In the genomic region with DNA sequence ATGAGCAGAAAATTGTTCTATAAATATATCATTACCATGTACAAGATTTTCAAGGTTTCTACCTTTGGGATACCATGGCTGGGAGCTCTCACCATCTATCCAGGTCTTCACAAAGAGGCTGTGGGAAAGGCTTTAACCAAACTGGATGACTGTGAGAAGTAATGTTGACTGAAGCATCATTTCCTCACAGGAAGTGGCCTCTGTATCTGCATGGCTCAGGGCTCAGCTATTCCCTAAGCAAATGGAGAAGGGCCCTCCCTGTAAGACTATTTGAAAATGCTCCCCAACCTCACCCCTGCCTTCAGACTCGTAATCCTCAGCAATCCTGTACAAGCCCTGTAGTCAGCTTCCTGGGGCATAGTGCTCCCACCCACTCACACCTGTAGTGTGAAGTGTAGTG, we compare ENCODE assay signal across 28 mouse cellular contexts. TPM values are rescaled to one million over a fixed set of nuclear protein-coding genes. Genes with fewer than 3 reads are reported as not detected.
A peak's percentile ranks its signal among the peaks of the same experiment; 100 is the strongest.
DNase-seq lines count a peak whose midpoint lies in the region; ATAC-seq lines count a peak whose summit lies in the region.
"Had no signal": no experiment of that assay in that cellular context is flagged by ENCODE, and none has a peak within 500 bp of the region (broad histone marks: within the 10 kb centered on the region; RNA-seq: fewer than 3 reads in every experiment).

No protein-coding gene starts in this region.

- H3K9ac ChIP-seq in intestine, embryonic 14.5 days (ENCODE audit: low read length) = no peak overlapping the region
- no peak overlapping the region for H3K9ac ChIP-seq in intestine, embryonic 16.5 days (ENCODE audit: low read depth, low read length)
- H3K9ac ChIP-seq in neural tube, embryonic 15.5 days (replicated peaks) = no peak overlapping the region
- H3K9ac ChIP-seq: embryonic facial prominence, embryonic 13.5 days; embryonic facial prominence, embryonic 15.5 days; forebrain, embryonic 12.5 days had no signal

- no peak overlapping the region for H3K4me3 ChIP-seq in intestine, embryonic 14.5 days (ENCODE audit: low read depth, low read length)
- no peak overlapping the region for H3K4me3 ChIP-seq in intestine, embryonic 16.5 days (ENCODE audit: low read length)
- H3K4me3 ChIP-seq in neural tube, embryonic 15.5 days (replicated peaks) = no peak overlapping the region
- H3K4me3 ChIP-seq: embryonic facial prominence, embryonic 13.5 days; embryonic facial prominence, embryonic 15.5 days; erythroblast, embryonic 14.5 days; forebrain, embryonic 10.5 days; forebrain, embryonic 12.5 days had no signal

- no peaks in the 10 kb centered on the region for H3K9me3 ChIP-seq in intestine, embryonic 14.5 days (ENCODE audit: control insufficient read depth, low read length)
- no peaks in the 10 kb centered on the region for H3K9me3 ChIP-seq in intestine, embryonic 16.5 days (ENCODE audit: control insufficient read depth, low read length)
- no peaks in the 10 kb centered on the region for H3K9me3 ChIP-seq in neural tube, embryonic 15.5 days (replicated peaks)
- H3K9me3 ChIP-seq: embryonic facial prominence, embryonic 13.5 days; embryonic facial prominence, embryonic 15.5 days; forebrain, embryonic 10.5 days; forebrain, embryonic 12.5 days; G1E had no signal

- H3K36me3 ChIP-seq in intestine, embryonic 14.5 days (ENCODE audit: control insufficient read depth, insufficient read depth, low read length) = no peaks in the 10 kb centered on the region
- no peaks in the 10 kb centered on the region for H3K36me3 ChIP-seq in intestine, embryonic 16.5 days (ENCODE audit: control insufficient read depth, insufficient read depth, low read length)
- no peaks in the 10 kb centered on the region; the same call in 1 of the 2 replicates for H3K36me3 ChIP-seq in neural tube, embryonic 15.5 days
- H3K36me3 ChIP-seq: embryonic facial prominence, embryonic 13.5 days; embryonic facial prominence, embryonic 15.5 days; forebrain, embryonic 12.5 days; G1E had no signal

- no peaks in the 10 kb centered on the region for H3K27me3 ChIP-seq in intestine, embryonic 14.5 days (replicated peaks; ENCODE audit: control insufficient read depth, insufficient read depth, low read length)
- H3K27me3 ChIP-seq in intestine, embryonic 16.5 days (replicated peaks; ENCODE audit: control insufficient read depth, insufficient read depth, low read length) = no peaks in the 10 kb centered on the region
- no peaks in the 10 kb centered on the region for H3K27me3 ChIP-seq in neural tube, embryonic 15.5 days (replicated peaks)
- H3K27me3 ChIP-seq: embryonic facial prominence, embryonic 13.5 days; embryonic facial prominence, embryonic 15.5 days; forebrain, embryonic 12.5 days had no signal

- no peak overlapping the region for H3K27ac ChIP-seq in intestine, embryonic 14.5 days (ENCODE audit: low read depth)
- H3K27ac ChIP-seq in intestine, embryonic 16.5 days (ENCODE audit: low read length) = no peak overlapping the region
- no peak overlapping the region for H3K27ac ChIP-seq in neural tube, embryonic 15.5 days (replicated peaks)
- H3K27ac ChIP-seq: embryonic facial prominence, embryonic 13.5 days; embryonic facial prominence, embryonic 15.5 days; forebrain, embryonic 10.5 days; forebrain, embryonic 12.5 days had no signal

- H3K4me1 ChIP-seq in intestine, embryonic 14.5 days (replicated peaks; ENCODE audit: control insufficient read depth, insufficient read depth, low read length) = no peaks in the 10 kb centered on the region
- H3K4me1 ChIP-seq in intestine, embryonic 16.5 days (ENCODE audit: control insufficient read depth, insufficient read depth, low read length) = no peaks in the 10 kb centered on the region
- no peaks in the 10 kb centered on the region for H3K4me1 ChIP-seq in neural tube, embryonic 15.5 days
- H3K4me1 ChIP-seq: embryonic facial prominence, embryonic 13.5 days; embryonic facial prominence, embryonic 15.5 days; forebrain, embryonic 10.5 days; forebrain, embryonic 12.5 days had no signal

- ATAC-seq in intestine, embryonic 14.5 days (replicated peaks; ENCODE audit: low FRiP score, low TSS enrichment, low read depth) = no peak
- no peak for ATAC-seq in intestine, embryonic 16.5 days
- no peak for ATAC-seq in neural tube, embryonic 15.5 days (ENCODE audit: low FRiP score)
- peak; percentile 60 for ATAC-seq in common myeloid progenitor, adult 5-6 weeks (replicated peaks; ENCODE audit: low read depth, poor library complexity, severe bottlenecking)
- ATAC-seq: activated CD4-positive, CD25-positive, alpha-beta regulatory T cell, adult 4 months; CD4-positive, CD25-positive, alpha-beta regulatory T cell, adult 4 months; forebrain, embryonic 14.5 days; forebrain, embryonic 16.5 days; Patski had no signal

- peak; percentile 23 for DNase-seq in intestine, embryonic 14.5 days (ENCODE audit: low spot score)
- peak; percentile 4 for DNase-seq in neural tube, embryonic 10.5 days (ENCODE audit: extremely low spot score, low spot score)
- DNase-seq in gastrocnemius, adult 18-20 months (ENCODE audit: low spot score) = no peak
- no peak for DNase-seq in adrenal gland, postnatal 36 days
- DNase-seq: adrenal gland, adult 8-10 months; adrenal gland, postnatal 14 days; B cell, adult 2 months; cerebellum, adult 11 months; cerebellum, adult 18-20 months; cerebellum, adult 8-10 months; cerebellum, adult 9-11 months; cerebellum, postnatal 14 days; cerebellum, postnatal 36 days had no signal

- WGBS in intestine, embryonic 14.5 days = 84% methylated on average over 1 of the region's 1 CpGs
- WGBS in intestine, embryonic 16.5 days = 75% methylated on average over 1 of the region's 1 CpGs
- 70% methylated on average over 1 of the region's 1 CpGs for WGBS in neural tube, embryonic 15.5 days

- H3K4me2 ChIP-seq in intestine, embryonic 14.5 days (ENCODE audit: low read length) = no peak overlapping the region
- H3K4me2 ChIP-seq in intestine, embryonic 16.5 days (ENCODE audit: low read depth, low read length) = no peak overlapping the region
- no peak overlapping the region for H3K4me2 ChIP-seq in neural tube, embryonic 15.5 days
- H3K4me2 ChIP-seq: embryonic facial prominence, embryonic 13.5 days; embryonic facial prominence, embryonic 15.5 days; forebrain, embryonic 12.5 days had no signal

RNA-seq across cellular contexts. Expression of gene Zfp114, which starts 12.8 kb away (rescaled TPM):
- 5.0 and 6.3 TPM in 2 replicates for polyA plus RNA-seq in intestine, embryonic 14.5 days (2014; fragmentation: Nextera tagmentation; extraction: Ambion mirVana)
- 2.5 and 3.4 TPM in 2 replicates for polyA plus RNA-seq in intestine, embryonic 16.5 days (2015; fragmentation: Nextera tagmentation; extraction: Ambion mirVana)
- polyA plus RNA-seq in neural tube, embryonic 15.5 days (2015; fragmentation: Nextera tagmentation; extraction: Ambion mirVana) = 5.3 and 6.2 TPM in 2 replicates
- 1.5 and 3.2 TPM in 2 replicates for total RNA-seq in common myeloid progenitor, adult 5-6 weeks (2017)
- under 1 TPM; 0.07 to 0.28 TPM for total RNA-seq in gastrocnemius, adult 18-20 months (2021)
- total RNA-seq in adrenal gland, postnatal 36 days (2021) = under 1 TPM; 0.20 to 0.70 TPM
- total RNA-seq: CH12.LX had no signal
- polyA plus RNA-seq: erythroblast, embryonic 14.5 days; G1E had no signal

RNA-seq across cellular contexts. Expression of gene Zfp111, which starts 23.6 kb away (rescaled TPM):
- polyA plus RNA-seq in intestine, embryonic 14.5 days (2014; fragmentation: Nextera tagmentation; extraction: Ambion mirVana) = 9.1 and 12.8 TPM in 2 replicates
- 6.7 and 8.2 TPM in 2 replicates for polyA plus RNA-seq in intestine, embryonic 16.5 days (2015; fragmentation: Nextera tagmentation; extraction: Ambion mirVana)
- 5.1 and 5.9 TPM in 2 replicates for polyA plus RNA-seq in neural tube, embryonic 15.5 days (2015; fragmentation: Nextera tagmentation; extraction: Ambion mirVana)
- 12.0 and 26.3 TPM in 2 replicates for total RNA-seq in common myeloid progenitor, adult 5-6 weeks (2017)
- total RNA-seq in gastrocnemius, adult 18-20 months (2021) = 1 to 10 TPM; 2.3 to 2.4 TPM
- 1 to 10 TPM; 8.1 to 9.9 TPM for total RNA-seq in adrenal gland, postnatal 36 days (2021)
- total RNA-seq: CH12.LX had no signal
- polyA plus RNA-seq: erythroblast, embryonic 14.5 days had no signal

RNA-seq across cellular contexts. Expression of gene Zfp109, which starts 49.7 kb away (rescaled TPM):
- 4.4 and 5.6 TPM in 2 replicates for polyA plus RNA-seq in intestine, embryonic 14.5 days (2014; fragmentation: Nextera tagmentation; extraction: Ambion mirVana)
- polyA plus RNA-seq in intestine, embryonic 16.5 days (2015; fragmentation: Nextera tagmentation; extraction: Ambion mirVana) = 3.7 TPM in 2 replicates
- polyA plus RNA-seq in neural tube, embryonic 15.5 days (2015; fragmentation: Nextera tagmentation; extraction: Ambion mirVana) = 4.4 and 4.5 TPM in 2 replicates
- total RNA-seq in common myeloid progenitor, adult 5-6 weeks (2017) = 9.8 and 14.8 TPM in 2 replicates
- 1 to 10 TPM; 2.4 to 2.6 TPM for total RNA-seq in gastrocnemius, adult 18-20 months (2021)
- total RNA-seq in adrenal gland, postnatal 36 days (2021) = 1 to 10 TPM; 3.4 to 3.8 TPM
- total RNA-seq: CH12.LX had no signal
- polyA plus RNA-seq: erythroblast, embryonic 14.5 days had no signal

RNA-seq across cellular contexts. Expression of gene Zfp235, which starts 53.6 kb away (rescaled TPM):
- polyA plus RNA-seq in intestine, embryonic 14.5 days (2014; fragmentation: Nextera tagmentation; extraction: Ambion mirVana) = 16.5 and 19.4 TPM in 2 replicates
- polyA plus RNA-seq in intestine, embryonic 16.5 days (2015; fragmentation: Nextera tagmentation; extraction: Ambion mirVana) = 12.0 and 13.6 TPM in 2 replicates
- 24.4 and 24.7 TPM in 2 replicates for polyA plus RNA-seq in neural tube, embryonic 15.5 days (2015; fragmentation: Nextera tagmentation; extraction: Ambion mirVana)
- total RNA-seq in common myeloid progenitor, adult 5-6 weeks (2017) = 6.3 and 7.4 TPM in 2 replicates
- total RNA-seq in gastrocnemius, adult 18-20 months (2021) = 1 to 10 TPM; 3.5 TPM
- 1 to 10 TPM; 8.8 TPM for total RNA-seq in adrenal gland, postnatal 36 days (2021)
- polyA plus RNA-seq: erythroblast, embryonic 14.5 days had no signal

Comparison
In these comparisons a context has a peak if more than half of its experiments do, and no peak if none do; other contexts are left out.
1. DNase-seq: peak in intestine, embryonic 14.5 days (single experiment) and neural tube, embryonic 10.5 days (single experiment); none in gastrocnemius, adult 18-20 months (single experiment) and adrenal gland, postnatal 36 days (0 of 2).